Mouse (Mus musculus): ENCODE data around the gene Spr.
"Not testable (repeated sequence)": the region's sequence is repeated elsewhere in the genome, so short reads cannot be mapped to it uniquely, and the experiment has no call there.

The Spr gene

DNA sequence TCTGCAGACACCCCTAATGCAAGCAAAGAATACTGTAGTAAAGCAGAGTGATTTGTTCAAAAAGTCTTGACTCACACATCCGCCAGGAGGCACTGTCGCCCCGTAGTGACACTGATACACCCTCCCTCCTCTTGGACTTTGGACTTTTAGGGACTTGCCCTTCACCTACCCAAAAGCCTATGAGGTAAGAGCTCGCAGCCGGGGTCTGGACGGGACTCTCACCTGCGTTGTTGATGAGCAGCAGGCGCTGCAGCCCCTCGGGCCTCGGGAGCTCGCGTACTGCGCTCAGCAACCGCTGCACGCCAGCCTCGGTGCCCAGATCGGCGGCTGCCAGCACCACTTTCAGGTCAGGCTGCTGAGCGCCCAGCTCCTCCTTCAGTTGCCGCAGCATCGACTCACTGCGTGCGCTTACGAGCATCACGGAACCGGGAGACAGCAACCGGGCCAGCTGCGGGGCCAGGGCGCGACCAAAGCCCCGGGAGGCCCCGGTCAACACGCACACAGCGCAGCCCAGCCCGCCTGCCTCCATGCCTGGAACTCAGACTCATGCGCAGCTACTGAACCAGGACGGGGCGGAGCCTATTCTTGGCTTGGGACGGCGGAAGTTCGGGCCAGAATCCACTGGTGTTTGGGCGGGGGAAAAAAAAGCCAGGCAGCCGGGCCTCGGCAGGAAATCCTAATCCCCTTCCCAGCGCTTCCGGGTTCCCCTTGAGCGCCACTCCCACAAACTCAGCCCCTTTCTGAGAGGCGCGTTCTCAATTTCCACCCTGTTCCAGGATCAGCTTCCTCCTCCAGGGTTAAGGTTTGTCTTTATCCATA, at the start of gene Spr:
Gene Spr (minus strand): TSS at position 550 of the 819 bp plus-strand sequence.
- DNase-seq (ENCODE audit: low spot score in 2 of 2) = peak; percentile 84 to 86

DNA sequence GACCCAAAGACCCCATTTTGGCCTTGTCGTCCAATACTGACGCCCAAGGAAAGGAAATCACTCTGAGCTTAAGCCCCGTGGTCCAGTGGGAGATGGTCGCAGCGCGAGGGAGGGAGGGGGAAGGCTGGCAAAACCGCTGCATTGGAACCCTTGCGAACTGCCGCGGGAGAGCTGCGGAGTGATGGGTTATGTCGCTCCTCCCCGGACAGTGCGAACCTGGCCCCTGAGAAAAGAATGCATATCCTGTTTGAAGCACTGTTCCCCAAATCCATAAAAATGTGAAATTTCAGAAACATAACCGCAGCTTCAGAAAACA, 49.1 kb upstream of the Spr start:
- DNase-seq (ENCODE audit: low spot score in 2 of 2) = no peak

DNA sequence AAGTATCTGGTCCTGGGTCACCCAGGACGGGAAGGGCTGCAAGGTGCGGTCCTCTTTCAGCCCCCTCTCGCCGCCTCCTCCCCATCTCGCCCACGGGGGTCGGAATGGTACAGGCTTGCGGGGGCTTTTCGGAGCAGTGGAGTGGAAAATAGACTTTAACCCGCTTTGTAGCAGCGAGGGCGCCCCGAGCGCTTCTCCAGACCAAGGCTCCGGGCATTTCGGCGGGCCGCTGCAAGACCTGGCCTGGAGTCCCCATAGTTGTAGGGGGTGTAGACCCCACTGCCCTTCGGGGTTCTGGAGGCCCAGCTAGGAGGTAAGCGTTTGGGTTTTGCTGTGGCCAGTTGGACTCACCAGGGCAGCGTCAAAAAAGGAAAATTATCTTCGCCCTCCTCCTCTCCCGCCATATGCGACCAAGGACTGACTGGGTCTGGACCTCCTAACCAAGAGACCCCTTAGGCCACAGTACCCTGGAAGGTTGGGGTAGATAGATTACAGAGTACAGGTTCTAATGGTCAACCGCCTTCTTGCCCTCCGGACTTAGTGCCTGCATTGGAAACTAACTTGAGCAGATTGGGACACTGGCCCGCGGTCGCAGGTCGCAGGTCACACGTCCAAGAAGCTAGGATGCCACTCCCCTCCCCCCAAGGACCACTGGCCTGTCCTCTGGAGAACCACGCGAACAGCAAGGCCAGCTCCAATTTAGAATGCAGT, 48.6 kb upstream of the Spr start:
- DNase-seq (ENCODE audit: low spot score in 2 of 2) = no peak

DNA sequence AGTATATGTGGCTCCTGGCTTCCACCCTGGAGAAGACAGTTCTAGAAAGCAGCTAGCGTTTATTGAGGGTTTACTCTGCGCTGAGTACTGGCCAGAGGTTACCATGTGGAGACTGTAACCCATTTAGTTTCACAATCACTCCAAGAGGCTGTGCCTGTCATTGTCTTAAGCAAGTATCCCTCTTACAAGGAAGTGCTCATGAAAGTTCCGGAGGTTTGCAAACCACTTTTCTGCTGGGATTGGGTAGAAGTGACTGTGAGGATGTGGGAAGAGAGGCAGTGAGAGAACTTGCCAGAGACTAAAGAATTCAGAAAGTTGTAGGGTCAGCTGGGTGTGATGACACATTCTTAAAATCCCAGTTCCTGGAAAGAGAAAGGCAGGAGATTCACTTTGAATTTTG, 46.4 kb upstream of the Spr start:
- no peak for DNase-seq (ENCODE audit: low spot score in 2 of 2)

DNA sequence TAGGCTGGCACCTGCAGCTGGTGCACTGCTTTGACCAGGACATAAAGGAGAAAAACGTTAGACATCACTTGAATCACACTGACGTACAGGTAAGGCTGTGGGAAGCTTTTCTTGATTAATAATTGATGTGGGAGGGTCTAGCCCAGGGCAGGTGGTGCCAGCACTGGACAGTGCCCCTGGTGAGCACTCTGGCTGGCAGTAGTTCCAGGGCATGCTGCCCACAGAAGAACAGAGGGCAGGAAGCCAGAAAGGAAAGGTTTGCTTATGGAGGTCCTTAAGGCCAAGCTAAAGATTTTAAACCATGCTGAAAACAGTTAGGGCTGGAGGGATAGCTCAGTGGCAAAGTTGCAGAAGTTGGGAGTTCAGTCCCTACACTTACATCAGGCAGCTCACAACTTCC, 42.5 kb upstream of the Spr start:
- no peak for DNase-seq (ENCODE audit: low spot score in 2 of 2)

DNA sequence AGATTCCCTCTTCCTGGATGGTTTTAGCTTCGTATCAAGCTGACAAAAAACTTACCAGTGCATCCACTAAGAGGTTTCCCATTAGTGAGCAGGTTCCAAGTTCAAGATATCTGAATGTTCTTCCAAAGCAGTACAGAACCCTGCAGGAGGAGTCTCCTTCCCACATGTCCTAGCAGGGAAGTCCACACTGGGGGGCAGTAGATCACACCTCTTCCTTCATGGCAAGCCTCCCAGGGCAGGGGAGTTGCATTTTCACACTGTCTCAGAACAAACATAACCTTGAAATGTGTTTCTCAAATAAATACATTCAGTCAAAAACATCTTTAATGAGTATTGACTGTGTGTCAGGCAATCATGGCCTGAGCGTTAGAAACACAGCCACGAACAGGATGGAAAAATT, 42.0 kb upstream of the Spr start:
- no peak for DNase-seq (ENCODE audit: low spot score in 2 of 2)

DNA sequence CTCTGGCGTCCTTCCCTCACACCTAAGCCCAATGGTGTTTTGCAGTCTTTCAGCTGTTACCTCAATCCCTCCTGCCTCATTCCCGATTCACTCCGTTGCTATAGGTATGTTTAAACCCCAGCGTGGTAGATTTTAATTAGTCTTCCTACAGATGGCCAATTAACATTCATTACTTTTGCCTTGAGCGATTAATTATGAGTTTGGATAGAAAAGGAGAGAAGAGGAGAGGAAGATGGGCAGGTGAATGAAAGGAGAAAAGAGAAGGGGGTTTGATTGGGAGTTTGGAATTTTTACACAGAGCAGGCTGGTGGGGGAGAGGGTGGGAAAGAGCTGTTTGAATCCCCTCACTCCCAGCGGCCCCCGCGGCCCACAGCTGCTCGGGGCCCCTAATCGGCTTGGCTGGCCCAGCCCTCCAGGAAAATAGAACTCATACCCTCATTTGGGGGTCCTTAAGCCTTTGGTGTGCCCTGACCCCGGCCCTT, 27.9 kb upstream of the Spr start:
- DNase-seq (ENCODE audit: low spot score in 2 of 2) = no peak

DNA sequence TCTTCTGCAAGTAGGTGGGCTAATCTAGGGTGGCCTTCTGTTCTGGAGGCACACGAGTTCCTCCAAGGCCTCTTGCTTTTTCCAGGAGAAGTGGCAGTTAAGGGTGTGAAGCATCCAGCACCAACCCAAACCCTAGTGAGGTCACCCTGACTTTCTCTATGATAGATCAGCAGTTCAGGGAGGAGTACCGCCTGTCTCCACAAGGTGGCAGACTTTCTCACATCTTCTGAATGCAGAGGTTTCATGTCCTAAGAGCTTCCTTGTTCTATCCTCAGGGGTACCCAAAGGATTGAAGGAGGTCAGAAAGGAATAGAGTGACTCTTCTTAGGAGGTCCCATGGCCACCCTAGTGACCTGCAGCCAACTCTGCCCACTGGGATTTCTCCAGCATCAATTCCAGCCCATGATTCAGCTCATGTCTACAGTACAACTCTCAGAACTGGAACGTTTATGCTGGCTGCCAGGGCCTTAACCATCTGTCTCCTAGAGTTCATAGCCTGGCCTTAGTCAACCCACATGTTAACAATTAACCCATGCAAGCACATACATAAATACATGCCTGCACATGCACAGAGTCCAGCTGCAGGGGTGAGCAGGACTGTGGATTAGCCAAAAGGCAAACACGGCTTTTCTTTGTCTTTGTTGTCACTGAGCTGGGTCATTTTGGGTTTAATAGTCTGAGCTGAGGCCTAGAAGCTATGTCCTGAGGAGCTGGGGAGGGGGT, 22.8 kb upstream of the Spr start:
- peak; percentile 70 to 89 for DNase-seq (ENCODE audit: low spot score in 2 of 2)

DNA sequence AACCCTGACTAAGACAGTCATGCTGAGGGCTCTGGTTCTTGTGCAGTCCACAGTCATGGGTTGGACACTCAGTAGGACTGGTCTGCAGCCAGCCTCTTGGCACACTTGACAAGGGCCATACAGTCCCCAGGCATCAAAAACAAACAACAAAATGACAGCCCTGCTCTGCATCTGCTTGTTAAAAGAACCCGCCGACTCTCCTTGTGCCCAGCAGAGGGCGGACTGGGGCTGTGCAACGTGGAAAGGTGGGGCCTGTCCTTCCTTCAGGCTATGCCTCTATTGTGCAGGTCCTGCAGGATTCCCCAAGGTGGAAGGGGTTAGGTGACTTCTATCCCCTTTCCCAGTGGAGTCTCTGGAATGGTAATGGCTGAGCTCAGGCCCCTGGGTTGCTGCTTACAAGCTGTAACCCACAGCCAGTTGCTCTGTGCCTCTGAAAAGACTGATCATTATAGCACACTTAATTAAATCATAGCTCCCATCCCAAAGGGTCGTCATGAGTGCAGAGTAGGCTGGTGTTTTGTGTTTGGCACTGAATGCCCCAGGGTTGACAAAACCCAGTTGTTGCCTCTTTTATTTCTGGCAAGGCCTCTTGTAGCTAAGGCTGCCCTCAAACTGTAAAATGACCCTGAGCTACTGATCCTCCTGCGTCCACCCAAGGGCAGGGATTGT, 21.7 kb upstream of the Spr start:
- peak; percentile 55 to 64 for DNase-seq (ENCODE audit: low spot score in 2 of 2)

DNA sequence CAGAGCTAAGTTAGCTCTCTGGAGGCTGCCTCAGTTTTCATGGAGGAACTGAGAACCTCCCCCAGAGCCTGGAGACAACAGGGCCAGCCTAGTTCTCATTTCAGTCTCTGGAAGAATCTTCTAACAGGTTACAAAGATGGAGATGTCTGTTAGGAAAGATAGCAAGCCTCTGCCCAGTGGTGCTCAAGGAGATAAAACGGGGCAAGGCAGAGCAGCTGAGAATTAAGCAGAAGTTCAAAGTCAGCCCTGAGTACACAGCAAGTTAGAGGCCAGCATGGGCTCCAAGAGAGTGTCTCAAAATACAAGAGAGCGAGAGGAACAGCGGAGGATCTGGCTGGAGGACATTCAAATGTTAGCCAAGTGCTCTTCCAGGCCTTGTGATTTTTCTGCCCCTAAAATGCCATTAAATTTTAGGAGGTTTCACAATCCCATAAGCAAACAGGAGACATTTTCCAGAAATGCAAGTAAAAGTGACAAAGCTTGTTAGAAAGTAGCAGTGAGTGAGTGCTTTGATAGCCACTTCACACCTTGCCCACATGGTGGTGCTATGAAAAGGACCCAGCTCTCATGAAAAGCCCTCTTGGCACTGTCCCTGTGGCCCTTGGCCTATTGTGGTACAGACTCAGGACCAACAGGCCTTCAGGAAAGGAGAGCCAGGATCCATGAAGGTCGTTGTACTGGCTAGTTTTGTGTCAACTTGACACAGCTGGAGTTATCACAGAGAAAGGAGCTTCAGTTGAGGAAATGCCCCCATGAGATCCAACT, 20.7 kb upstream of the Spr start:
- not testable (repeated sequence) for DNase-seq (ENCODE audit: low spot score in 2 of 2)

DNA sequence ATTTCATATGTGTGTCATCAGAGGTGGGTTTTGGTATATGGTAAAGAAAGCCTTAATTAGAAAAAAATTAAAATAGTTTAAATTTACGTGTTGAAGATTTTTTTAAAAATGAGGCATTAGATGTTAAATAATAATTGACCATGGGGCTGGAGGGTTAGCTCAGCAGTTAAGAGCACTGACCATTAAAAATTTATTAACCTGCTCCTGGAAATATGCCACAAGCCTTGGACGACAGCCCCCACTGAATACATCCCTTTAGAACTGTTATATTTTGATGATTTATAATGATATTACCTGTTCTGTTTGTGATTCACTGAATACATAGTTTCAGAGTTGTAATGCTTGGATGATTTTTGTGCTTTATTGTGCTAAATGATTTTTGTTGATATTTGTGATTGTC, 19.0 kb upstream of the Spr start:
- not testable (repeated sequence) for DNase-seq (ENCODE audit: low spot score in 2 of 2)

DNA sequence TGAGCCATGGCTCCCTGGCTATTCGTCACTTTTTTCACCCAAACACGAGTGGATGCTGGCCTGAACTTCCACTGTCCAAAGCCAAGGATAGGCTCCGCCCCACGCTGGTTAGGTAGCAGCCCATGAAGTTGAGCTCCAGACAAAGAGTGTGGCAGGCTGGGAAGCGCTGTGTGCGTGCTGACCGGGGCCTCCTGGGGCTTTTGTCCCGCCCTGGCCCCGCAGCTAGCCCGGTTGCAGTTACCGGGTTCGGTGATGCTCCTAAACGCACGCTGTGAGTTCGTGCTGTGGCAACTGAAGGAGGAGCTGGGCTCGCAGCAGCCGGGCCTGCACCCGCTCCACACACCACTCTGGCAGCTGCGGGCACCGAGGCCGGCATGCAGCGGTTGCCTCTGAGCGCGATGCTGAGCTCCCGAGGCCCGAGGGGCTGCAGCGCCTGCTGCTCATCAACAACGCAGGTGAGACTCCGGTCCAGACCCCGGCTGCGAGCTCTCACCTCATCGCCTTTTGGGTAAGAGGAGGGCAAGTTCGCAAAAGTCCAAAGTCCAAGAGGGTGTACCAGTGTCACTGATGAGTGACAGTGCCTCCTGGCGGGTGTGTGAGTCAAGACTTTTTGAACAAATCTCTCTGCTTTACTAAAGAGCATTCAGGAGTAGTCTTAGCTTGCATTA, 17.4 kb upstream of the Spr start:
- no peak for DNase-seq (ENCODE audit: low spot score in 2 of 2)

DNA sequence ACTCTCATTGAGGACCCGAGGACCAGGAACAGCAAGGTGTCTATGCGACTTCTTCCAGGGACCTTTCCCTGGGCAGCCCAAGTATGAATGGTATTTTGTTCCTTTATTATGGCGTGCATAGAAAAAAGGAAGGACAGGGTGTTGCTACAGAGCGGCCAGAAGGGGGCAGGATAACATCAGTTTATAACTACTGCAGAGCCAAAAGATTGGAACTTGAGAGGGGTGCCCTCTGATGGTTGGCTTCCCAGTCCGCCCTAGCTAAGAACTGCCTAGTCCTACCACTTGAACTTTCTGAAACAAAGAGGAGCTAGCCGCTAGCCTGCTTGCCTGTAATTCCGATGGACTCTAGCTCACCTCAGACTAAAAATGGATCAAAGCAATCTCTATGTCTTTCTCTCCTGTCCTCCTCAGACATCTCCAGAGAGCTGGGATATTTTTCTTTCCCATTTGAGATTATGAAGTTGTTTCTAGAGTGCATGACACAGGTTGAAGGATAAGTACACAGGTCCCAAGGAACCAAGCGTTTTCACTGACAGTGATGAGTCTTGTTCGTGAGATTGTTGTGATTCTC, 16.5 kb upstream of the Spr start:
- DNase-seq (ENCODE audit: low spot score in 2 of 2) = peak; percentile 68 to 76

DNA sequence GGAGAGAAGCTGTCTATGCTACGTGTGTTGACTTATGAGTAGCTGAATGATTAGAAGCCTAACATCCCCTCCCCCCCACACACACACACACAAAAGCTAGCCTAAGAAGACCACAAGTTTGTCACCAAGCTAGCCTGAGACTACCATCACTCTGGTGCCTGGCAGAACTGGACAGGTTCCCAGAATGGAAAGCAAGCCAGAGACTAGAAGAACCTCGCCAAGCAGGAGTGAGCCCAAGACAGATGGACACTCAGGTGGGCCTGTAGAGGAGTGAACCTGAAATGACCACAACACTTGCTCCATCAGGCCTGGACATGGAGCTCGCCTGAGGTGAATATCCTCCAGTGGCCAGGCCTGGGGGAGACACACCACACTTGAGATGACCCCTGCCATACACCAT, 12.8 kb upstream of the Spr start:
- DNase-seq (ENCODE audit: low spot score in 2 of 2) = no peak

DNA sequence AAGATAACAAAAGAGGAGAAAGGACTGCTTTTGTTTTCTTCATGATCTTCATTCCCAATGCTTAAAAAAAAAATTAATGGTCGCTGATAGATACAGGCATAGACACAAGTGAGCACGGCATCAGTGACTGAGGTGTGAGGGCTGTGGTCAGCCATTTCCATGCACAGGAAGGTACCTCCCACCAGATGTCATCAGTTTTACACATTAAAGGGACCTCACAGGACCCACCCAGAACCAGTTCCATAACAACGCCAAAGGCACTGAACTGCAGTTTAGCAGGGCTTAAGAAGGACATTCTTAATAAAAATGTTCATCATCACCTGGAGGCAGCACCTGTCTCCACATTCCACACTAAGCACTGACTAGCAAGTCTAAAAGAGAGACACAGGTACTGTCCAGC, 10.1 kb upstream of the Spr start:
- no peak for DNase-seq (ENCODE audit: low spot score in 2 of 2)

DNA sequence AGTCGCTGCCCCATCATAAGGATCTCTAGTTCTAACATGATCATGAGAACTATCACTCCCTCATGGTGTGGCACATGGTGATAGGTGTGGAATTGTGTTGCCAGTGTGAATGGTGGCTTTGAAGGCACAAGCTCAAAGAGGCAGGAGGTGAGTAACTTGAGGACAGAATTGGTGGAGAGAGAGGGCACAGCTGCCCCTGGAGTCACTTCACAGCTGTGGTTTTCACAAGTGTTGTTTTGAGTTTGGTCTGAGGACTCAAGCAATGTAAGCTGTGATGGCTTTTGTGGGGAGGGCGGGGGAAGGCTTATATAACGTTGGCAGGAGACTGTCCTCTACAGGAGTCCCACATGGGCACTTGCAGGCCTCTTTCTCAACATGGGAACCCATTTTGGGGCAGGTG, 6.9 kb upstream of the Spr start:
- DNase-seq (ENCODE audit: low spot score in 2 of 2) = no peak

DNA sequence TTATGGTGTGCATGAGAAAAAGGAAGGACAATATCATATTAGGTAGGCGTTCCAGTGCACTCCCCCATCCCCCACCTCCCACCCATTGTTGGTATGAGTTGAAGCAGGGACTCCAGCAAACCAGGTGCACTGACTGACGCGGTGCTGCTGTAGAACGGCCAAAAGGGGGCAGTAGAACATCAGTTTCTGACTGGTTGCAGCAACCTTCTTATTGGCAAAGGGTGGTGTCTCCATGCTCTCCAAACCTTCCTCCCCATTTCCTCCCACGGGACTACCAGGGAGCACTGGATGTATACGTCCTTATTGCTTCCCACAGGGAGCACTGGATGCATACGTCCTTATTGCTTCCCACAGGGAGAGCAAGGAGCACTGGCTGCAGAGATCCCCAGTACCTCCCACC, 3.4 kb upstream of the Spr start:
- peak in 1 of 2 experiments; percentile 44 for DNase-seq (ENCODE audit: low spot score in 2 of 2)

DNA sequence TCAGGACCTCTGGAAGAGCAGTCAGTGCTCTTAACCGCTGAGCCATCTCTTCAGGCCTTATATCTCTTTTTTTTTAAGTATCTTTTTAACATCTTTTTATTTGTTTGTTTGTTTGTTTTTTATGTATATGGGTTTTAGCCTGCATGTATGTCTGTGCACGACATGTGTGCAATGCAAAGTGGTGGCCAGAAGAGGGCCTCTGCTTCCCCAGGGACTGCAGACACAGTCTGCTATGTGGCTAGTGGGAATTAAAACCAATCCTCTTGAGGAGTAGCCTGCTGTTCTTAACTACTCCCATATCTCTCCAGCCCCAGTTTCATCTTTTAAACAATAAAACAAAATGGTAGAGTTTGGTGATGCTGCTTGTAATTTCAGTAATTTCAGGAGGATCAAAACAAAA, 2.0 kb upstream of the Spr start:
- no peak for DNase-seq (ENCODE audit: low spot score in 2 of 2)

DNA sequence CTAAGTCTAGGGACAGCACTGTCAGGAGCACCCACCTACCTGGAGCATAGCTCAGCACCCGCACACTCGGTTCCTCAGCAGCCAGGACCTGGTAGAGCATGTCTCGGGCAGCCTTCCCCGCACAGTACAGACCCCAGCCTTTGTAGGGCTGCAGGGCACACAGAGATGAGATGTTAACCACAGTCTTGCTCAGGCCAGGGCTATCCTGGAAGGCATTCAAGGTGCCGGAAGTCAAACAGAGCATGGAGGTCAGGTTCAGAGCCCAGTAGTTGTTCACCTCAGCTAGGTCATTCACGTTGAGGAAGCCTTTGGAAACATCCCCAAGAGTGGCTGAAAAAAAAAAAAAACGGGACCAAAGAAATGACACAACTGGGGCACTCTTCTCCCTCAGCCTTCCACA, 782 bp downstream of the Spr start:
- DNase-seq (ENCODE audit: low spot score in 2 of 2) = not testable (repeated sequence)

DNA sequence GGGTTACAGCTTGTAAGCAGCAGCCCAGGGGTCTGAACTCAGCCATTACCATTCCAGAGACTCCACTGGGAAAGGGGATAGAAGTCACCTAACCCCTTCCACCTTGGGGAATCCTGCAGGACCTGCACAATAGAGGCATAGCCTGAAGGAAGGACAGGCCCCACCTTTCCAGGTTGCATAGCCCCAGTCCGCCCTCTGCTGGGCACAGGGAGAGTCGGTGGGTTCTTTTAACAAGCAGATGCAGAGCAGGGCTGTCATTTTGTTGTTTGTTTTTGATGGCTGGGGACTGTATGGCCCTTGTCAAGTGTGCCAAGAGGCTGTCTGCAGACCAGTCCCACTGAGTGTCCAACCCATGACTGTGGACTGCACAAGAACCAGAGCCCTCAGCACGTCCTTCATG, 4.8 kb downstream of the Spr start:
- DNase-seq (ENCODE audit: low spot score in 2 of 2) = peak in 1 of 2 experiments; percentile 42

Measured in frontal cortex, postnatal 36 days (tissue).